Mouse (Mus musculus): ENCODE results near the gene Tmed8.
"Not testable (repeated sequence)": the region's sequence is repeated elsewhere in the genome, so short reads cannot be mapped to it uniquely, and the experiment has no call there.

Tmed8 gene

DNA sequence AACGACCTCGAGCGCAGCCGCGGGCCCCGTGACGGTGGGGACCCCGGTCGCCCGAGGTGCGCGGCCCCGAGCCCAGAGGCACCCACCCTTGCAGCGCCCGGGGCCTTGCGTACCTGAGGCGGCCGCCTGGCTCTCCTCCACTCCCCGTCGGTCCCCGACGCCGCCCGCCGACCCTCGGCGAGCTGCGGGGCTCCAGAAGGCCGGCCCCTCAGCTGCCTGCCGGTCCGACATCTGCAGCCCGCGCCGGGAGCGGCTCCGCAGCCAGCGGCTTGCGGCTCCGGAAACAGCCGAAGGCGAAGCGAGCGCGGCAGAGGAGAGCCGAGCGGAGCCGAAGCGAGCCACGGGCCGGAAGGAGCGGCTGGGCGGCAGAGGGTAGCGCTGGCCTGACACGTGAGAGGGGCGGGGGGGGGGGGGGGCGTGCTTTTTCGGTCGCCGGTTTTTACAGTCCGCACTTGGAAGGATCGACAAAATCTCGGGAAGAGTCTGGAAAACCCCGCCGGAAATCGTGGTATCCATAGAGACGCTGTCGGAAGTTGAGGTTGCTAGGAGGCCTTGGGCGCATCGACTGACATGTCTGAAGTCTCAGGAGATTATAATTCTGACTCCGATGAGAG lies at the start of gene Tmed8:
Tmed8 (minus strand) TSS at position 482 of the 614 bp plus-strand sequence.
- DNase-seq (ENCODE audit: inconsistent ontology term): peak; percentile 81

DNA sequence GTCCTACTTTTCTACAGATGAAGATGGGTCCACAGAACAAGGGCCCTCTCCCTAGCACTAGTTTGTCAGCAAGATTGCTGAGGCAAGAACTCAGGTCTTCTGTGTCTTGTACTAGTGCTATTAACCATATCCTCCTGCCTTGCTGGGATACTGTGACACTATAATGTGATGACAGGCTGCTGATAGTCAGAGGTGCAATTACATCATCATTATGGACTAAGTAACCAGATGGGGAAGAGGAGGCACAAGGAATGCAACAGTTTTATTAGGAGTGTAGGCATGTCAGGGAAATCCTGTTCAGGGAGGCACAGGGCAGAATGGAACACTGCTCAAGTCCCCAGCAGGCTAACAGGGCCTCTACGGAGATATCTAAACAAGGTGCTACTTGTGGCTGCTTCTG lies 38.4 kb upstream of the Tmed8 start, which contains the start of gene Noxred1:
Noxred1 (minus strand) TSS at position 101 of the 400 bp plus-strand sequence.
- no peak for DNase-seq (ENCODE audit: inconsistent ontology term)

DNA sequence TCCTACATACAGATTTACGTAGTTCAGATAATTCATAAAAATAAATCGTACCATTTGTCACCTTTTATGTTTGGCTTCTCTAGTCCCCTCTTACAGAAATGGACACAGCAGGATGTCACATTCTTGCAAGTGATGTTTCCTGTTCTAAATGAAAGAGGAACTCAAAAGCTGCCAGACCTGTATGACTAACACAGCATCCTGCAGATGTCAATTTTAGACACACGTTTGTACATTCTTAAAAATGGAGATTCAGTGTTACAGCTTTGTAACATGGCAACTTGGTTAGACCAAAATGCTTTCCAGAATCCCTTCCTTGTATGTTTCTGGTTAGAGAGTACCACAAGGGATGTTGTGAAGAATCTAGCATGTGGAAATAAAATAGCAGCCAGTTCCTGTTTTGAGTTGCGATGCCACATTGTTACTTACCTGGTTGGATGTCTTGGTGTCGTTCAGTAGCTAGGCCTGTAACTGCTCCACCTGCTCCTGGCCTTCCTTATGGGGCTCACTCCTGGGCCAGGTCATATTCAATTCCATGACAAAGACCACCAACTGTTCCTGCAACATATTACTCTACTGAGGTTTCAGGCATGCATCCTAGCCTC lies 36.7 kb upstream of the Tmed8 start:
- no peak for DNase-seq (ENCODE audit: inconsistent ontology term)

DNA sequence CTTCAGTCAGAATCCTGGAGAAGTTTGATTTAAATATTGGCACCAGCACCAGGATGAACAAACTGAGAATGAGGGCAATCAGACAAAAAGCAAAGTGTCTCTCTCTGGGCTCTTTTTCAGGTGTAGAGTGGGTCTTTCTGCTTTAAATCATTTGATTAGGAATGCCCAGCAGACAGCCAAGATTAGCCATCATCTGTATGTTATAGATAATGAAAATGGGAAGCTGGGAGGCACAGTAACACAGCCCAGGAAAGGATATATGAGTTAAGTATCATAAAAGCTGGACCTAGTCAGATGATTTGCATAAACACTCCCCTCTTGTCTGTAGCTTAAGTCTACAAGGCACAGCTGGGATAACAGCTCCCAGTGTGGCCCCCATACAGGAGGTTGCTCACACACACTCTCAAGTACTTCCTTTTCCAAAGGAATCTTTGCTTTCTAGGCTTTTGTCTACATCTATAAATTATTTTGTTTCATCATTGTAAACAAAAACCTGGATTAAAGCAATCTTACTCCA lies 30.2 kb upstream of the Tmed8 start:
- no peak for DNase-seq (ENCODE audit: inconsistent ontology term)

DNA sequence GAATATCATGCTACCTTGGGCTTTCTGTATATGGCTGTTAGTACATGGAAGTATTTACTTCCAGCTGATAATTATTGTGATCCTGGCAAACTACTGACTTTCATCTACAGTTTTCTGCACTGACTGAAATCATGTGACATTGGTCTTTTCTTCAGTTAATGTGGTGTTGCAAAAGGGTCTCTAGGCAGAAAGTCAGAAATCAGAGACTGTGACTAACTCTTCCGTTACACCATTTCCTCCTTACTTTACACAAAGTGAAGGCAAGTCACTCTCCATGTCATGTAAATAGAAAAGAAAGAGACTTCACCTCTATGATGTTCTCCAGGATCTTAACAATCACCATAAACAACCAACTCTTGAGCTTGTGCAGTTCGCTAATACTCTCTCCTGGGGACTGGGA lies 29.4 kb upstream of the Tmed8 start:
- no peak for DNase-seq (ENCODE audit: inconsistent ontology term)

DNA sequence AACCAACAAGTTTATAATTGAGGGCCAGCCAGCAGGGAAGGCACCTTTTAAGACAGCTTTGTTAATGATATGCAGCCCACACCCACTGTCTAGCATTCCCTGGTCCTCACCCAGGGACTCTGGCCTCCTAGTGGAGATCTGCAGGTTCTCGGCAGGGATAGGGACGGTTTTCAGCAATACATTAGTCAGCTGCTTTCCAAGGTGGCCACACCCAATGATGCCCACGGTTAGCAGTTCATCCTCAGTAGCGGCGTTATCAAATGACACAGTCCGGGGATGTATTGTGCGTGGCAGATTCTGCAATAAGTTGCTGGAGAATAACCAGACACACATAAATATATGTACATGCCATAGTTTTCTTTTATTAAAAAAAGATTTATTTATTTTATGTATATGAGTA lies 26.5 kb upstream of the Tmed8 start:
- no peak for DNase-seq (ENCODE audit: inconsistent ontology term)

DNA sequence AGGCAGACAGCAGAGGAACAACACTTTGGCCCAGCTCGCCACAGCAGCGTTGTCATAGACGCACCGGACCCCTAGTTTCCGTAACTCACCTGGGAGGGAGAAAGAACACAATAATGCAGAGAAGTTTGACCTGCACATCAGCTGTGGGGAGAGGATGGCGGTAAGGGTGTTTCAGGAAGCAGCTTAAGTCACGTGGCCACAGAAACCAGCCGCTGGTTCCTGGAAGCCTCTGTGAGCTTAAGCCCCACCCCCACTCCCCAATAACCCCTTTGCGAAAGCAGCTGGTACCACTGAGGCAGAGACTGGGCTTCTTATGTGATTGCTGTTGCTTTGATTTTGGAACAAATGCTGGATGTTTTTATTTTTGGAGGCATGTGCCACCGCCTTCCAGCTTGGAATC lies 24.7 kb upstream of the Tmed8 start:
- no peak for DNase-seq (ENCODE audit: inconsistent ontology term)

DNA sequence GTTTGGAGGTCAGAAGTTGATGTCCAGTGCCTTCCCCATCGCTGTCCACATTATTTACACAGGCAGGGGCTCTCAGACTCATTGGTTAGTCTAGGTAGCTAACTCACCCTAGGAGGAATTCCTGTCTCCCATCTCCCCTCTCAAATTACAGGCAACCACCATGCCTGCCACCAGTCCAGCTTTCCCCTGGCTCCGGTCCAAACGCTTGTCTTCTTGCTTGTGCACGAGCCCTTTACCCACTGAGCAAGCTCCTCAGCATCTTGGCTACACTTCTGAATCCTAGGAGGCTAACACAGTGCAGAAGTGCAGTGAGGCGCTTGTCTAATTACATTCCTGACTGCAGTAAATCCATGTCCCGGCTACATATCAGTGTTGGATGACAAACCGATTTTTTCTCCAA lies 19.1 kb upstream of the Tmed8 start:
- DNase-seq (ENCODE audit: inconsistent ontology term): peak; percentile 9

DNA sequence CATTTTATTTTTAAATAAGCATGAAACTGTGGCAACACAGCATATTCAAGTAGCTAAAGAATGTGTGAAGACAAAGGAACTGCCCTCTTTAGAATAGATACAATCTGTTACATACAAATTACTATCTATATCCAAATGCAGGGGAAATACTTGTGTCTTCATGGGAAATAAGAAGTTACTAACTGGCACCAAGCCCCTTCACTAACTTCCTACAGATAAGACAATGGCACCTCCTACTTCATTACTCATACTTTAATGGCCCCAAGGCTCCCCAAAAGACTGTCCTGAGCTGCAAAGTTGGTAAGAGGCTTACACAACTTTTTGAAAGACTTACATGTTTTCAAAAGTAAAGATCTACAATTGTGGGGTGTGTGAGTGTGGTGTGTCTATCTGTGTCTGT lies 17.3 kb upstream of the Tmed8 start:
- DNase-seq (ENCODE audit: inconsistent ontology term): no peak

DNA sequence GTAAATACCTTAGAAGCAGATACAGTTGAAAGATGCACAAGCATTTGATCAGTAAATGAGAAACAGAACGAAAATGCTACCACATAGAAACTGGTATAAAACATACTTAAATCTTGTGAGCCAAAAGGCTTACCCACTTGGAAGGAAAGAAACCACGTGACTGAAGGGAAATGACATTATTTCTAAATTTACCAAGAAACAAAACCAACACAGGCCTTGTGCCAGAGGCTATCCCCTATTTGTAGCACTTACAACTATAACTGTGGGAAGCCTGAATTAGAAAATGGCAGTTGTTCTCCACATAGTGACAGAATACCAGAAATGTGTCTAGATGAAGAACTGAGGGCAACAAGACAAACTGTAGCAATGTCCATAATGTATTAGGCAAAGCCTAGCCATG lies 15.8 kb upstream of the Tmed8 start:
- no peak for DNase-seq (ENCODE audit: inconsistent ontology term)

DNA sequence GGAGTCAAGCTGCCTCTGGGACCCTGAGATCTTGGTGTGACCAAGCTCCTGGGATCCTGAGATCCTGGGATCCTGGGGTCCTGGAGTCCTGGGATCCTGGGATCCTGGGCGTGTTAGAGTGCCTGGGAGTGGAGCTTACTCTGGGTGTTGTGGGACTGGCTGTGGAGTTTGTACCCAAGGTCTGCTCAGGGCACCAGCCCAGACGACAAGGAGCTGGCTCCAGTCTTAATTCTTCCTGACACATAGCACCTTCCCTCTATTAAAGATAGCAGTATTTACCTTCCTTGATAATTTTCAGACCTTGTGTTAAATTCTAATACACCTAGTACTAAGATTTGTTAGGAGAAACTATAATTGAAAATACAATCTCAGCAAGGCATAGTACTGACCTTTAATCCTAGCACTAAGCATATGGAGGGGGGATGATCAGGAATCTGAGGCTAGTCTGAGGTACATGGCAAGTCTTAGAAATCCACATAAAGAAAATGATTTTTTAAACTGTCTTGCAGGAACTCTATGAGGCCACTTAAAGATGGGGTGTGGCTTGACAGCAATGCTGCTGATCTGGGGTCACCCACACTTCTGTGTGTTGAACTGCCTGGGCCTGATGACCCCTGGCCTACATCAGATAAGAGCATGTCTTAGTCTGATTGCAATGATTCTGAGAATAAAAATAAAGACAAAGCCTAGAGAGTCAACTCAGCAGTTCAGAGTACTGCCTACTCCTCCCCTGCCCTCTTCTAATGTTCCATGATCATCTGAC lies 12.8 kb upstream of the Tmed8 start:
- DNase-seq (ENCODE audit: inconsistent ontology term): no peak

DNA sequence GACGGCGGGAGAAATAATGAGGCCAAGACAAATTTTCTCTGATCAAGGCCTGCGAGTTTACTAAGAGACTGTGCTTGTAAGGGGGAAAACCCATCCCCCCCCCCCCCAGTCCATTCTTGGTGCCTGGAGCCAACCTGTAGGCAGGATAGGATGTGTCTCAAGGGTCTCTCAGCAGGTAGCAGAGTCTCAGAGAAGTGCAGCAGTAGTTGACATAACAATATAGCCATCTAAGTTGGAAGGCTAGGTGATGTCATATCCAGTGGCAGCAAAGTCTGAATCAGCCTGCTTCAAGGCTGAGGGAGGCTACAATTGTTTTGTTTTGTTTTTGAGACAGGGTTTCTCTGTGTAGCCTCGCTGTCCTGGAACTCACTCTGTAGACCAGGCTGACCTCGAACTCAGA lies 5.5 kb upstream of the Tmed8 start:
- DNase-seq (ENCODE audit: inconsistent ontology term): not testable (repeated sequence)

DNA sequence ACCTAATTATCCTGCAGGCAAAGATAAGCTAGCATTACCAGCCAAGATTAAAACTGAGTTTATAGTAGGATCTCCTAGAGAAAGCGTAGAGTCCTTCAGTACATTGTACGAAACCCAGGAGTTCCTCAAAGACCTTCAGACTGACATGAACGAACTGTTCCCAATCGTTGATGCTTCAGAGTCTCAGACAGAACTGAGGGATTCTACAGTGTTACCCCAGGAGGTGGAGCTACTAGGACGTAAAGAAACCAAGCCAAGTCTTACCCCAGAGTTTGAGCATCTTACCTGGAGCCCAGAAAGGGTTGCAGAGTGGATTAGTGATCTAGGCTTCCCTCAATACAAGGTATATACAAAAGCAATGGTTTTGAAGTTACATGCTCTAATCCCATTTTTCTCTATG lies 1.4 kb upstream of the Tmed8 start:
- DNase-seq (ENCODE audit: inconsistent ontology term): no peak

DNA sequence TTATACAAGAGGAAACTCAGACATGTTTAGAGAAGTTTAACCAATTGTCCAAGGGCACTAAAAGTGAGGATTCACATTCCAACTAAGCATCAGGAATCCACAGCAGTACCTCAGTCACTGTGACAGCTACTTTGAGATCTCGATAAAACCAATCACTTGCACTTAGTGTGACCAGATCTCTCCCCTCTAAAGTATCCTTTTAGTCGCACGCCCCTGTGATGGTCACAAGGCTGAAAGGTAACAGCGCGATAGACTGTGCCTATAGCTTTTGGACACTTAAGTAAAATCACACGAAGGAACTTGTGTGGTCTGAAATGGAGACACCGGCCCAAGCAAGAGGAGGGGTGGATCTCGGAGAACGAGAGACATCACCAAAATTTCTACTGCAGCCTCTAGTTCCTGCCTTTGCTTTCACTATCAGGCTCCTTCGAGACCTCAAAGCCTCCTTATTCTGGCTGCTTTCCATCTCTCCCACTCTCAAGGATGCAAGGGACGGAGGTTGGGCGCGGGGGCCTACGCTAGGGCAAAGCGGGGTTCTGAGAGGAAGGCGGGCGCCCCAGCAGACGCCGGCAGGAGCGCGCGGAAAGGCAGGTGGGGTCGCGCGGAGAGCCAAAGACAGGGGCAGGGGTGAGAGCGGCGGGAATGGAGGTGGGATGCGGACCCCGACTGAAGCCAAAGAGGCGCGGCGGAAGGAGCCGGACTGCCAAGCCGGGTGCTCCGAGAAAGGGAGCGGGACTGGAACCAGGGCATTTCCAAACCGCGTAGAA lies 865 bp downstream of the Tmed8 start, which contains the start of gene Samd15:
Samd15 (plus strand) TSS at position 518 of the 767 bp plus-strand sequence.
- peak; percentile 56 for DNase-seq (ENCODE audit: inconsistent ontology term)

DNA sequence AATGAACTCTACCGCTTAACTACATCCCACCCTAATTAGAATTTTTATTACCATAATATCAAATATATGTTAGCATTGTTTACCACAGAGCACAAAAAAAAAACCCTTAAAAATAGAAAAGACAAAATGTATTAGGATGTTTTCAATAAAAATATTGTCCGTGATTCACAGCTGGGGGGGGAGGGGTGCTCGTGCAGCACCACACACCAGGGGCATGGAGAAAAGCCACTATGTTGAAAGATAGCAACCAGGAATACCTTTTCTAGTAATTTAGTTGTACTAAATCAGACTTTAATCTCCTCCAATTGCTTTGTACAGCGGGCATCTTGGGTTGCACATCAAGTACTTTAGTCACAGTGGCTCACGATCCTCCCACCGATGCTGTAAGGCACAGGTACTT lies 1.5 kb downstream of the Tmed8 start:
- no peak for DNase-seq (ENCODE audit: inconsistent ontology term)

DNA sequence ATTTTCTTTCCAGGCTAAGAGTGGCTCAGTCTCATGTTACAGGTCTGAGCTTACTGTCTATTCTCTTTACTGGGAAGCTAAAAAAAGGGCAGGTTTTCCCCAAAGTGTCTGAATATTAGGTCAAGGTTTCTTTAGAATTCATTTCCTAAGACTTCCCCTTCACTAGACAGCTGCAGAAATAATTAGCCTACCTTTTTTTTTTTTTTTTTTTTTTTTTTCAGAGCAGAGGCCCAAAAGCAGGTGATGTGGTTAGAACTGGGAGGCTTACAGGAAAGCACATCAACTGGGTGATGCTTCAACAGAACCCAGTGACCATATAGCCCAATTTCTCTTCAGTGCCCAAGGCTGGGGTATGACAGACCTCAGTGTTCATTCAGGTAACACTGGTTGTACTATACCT lies 3.9 kb downstream of the Tmed8 start:
- no peak for DNase-seq (ENCODE audit: inconsistent ontology term)

DNA sequence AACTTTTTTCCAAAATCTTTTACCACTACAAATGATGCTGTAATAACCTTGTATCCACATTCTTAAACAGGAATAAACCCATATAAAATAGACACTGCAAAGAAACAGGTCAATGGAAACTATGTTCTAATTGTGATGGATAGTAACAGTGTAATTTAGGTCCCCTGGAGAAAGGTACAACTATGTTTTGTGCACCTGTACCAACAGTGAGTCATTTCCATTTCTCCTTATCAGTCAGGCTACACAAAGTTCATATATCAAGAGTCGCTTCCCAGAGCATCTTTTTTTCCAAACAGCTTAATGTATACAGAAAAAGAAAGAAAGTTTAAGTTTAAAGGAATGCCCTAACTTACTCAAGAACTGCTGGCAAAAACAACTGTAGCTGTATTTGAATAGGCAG lies 5.2 kb downstream of the Tmed8 start:
- no peak for DNase-seq (ENCODE audit: inconsistent ontology term)

DNA sequence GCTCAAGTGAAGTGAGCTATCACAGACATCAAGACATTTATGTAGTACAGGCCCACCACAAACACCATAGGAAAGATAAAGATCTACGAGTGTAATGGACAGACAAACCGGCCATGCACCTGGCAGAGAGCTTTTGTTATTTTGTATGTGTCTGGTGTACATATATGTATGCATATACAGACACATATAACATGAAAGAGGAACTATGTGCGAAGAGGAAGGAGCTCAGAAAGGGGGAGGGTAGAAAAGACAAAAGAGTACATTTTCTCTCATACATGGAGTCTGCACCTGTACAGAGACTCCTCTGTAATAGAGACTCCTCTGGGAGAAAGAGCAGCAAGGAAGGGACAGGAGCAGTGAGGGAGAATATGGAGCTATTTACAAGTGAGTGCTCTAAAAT lies 7.2 kb downstream of the Tmed8 start:
- DNase-seq (ENCODE audit: inconsistent ontology term): no peak

DNA sequence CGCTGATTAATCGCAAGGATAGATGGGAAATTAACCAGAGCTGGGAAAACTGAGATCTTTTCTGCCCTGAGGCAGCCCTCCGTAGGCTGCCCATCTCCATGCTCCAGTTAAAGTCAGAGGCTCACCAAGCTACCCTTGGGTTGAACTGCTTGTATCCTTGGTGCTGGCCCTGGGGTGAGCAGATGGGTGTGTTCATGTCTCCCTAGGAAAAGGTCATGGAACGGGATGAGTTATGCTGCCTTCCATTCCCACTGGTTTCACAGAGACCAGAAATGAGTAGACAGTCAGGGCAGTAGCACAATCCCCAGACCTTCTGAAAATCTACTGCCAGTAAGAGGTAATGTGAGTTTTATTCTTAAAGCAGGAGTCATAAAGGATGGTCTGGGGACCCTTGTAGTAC lies 22.6 kb downstream of the Tmed8 start:
- no peak for DNase-seq (ENCODE audit: inconsistent ontology term)

DNA sequence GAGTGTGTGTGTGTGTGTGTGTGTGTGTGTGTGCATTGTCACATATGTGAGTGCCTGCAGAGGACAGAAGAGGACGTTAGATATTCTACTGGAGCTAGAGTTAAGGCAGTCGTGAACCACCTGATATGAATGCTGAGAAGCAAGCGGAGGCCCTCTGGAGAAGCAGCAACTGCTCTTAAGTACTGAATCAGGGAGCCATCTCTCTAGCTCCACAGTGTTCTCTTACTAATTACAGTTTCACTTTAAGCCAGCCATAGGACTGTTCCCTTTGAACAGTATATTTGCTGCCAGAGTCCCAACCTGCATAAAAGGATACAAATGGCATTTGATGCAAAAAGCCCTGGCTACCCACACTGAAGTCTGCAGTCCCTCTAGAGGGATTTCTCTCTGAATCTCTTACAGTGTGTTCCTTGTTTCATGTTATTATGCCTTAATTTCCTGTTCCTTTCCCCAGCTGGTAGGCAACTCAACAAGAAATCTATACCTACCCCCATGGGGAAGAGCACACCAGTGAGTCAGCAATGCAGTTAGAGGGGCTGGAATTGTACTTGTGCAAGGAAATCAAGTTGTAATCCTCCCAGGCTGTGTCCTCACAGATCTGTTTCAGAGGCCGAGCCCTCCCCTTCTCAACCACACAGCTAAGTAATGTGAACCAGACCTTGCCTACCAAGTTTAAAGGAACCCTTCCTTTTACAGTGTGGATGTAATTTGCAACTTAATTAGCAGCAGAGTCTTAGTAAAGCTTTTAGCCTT lies 24.9 kb downstream of the Tmed8 start:
- DNase-seq (ENCODE audit: inconsistent ontology term): no peak

DNA sequence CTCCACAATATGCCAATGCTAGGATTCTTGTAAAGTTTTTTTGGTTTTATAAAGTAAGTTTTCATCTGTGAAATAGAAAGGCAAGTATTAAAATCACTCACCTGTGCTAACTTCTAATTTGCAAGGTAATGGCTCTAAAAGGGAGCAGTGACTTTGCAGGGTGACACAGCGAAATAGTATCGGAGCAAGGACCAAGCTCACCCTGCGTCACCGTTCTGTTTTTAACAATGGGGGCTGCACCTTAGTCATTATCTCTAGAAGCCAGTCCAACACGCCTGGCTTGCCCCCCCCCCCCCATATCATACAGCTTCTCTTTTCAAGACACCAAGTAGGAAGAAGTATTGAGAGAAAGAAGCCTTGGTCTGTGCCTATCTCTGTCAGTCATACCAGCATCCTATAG lies 39.4 kb downstream of the Tmed8 start:
- no peak for DNase-seq (ENCODE audit: inconsistent ontology term)
